Mouse (Mus musculus): Measurements from ENCODE around the gene Zfp941.

Zfp941 gene

DNA sequence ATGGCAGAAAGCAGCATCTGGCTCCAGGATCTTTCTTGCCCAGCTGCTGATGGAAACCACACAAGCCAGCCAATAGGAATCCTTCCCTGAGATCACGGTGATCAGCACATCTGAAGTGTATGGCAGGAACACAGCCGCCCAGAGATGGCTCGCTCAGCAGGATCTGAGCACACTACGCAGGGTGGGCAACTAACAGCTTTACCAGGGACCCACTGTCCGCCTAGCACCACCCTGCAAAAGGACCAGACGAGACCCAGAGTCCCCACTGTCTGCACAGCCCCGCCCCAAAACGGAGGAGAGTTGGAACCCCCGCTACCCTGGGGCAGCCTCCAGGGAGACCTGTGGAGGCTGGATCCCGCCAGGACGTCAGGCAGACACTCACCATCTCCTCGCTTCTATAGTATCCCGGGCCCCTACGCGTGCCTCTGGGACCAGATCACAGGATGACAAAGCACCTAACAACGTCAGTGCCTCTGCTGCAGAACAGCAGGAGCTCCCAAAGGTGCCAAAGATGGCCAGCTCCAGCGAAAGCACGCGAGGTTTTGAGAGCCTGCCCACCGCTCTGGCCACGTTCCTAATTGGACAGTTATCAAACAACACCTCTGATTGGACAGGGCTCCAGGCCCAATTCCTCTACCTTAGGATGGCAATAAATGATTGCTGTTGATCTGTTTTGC, at the start of gene Zfp941:
Gene Zfp941 (minus strand): TSS at position 526 of the 677 bp plus-strand sequence.
- WGBS, result 5% methylated on average over 21 of the region's 21 CpGs

GRCm38 (mm10) chr7:140864761-140865160, 42.8 kb upstream of the Zfp941 start:
- 88% methylated on average over 12 of the region's 12 CpGs for WGBS

DNA sequence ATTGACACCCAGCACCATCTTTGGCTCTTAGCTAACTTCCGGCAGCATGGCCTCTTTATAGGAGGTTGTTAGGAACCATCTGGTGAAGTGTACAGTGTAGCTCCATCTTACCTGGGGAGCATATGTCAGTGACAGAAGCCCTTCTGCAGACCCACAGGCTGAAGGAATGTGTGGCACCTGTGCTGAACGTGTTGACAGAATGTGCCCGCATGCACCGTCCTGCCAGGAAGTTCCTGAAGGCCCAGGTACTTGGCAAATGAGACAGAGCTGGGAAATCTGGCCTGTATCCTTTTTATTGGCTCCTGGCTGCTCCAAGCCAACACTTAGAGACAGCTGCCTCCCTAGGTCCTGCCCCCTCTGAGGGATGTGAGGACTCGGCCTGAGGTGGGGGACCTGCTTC, 38.8 kb upstream of the Zfp941 start:
- WGBS, result 82% methylated on average over 5 of the region's 5 CpGs

- 66% methylated on average over 6 of the region's 6 CpGs for WGBS
These were observed 38.0 kb upstream of the Zfp941 start for GRCm38 (mm10) chr7:140859997-140860396.

GRCm38 (mm10) chr7:140858746-140859145, 36.8 kb upstream of the Zfp941 start:
- 93% methylated on average over 8 of the region's 8 CpGs for WGBS

DNA sequence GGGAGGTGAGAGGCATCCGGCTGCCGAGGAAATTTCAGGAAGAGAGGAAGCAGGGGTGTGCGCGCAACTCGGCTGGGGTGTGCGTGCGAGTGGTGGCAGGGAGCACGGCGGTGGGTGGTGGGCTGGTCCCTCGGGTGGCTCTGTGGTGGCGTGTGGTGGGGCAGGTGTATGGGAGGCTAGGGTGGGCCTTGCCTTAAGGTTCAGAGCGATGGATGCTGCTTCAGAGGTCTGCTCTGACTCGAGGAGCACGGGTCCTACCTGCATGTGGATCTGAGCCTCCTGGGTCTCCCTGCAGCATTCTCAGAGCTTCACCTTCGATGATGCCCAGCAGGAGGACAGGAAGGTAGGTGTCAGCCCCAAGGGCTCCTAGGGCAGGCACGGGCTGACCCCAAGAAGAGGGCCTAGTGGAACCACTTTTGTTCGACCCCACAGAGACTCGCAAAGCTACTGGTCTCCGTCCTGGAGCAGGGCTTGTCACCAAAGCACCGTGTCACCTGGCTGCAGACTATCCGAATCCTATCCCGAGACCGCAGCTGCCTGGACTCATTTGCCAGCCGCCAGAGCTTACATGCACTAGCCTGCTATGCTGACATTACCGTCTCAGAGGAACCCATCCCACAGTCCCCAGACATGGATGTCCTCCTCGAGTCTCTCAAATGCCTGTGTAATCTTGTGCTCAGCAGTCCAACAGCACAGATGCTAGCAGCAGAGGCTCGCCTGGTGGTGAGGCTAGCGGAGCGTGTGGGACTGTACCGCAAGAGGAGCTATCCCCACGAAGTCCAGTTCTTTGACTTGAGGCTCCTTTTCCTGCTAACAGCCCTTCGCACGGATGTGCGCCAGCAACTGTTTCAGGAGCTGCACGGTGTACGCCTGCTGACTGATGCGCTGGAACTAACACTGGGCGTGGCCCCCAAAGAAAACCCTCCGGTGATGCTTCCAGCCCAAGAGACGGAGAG, 35.9 kb upstream of the Zfp941 start, which contains the start of gene Bet1l:
Gene Bet1l (minus strand): TSS at position 28 of the 956 bp plus-strand sequence.
- WGBS, result 17% methylated on average over 40 of the region's 40 CpGs

GRCm38 (mm10) chr7:140856785-140857549, 35.0 kb upstream of the Zfp941 start, which contains the start of gene Ric8a:
Gene Ric8a (plus strand): TSS chr7:140856957.
- under 1% methylated on average over 50 of the region's 50 CpGs for WGBS

- WGBS, result under 1% methylated on average over 51 of the region's 51 CpGs
These were observed 34.1 kb upstream of the Zfp941 start, which contains the start of gene Gm45785 for GRCm38 (mm10) chr7:140855860-140856784. Gene Gm45785 (minus strand): TSS chr7:140856331.

DNA sequence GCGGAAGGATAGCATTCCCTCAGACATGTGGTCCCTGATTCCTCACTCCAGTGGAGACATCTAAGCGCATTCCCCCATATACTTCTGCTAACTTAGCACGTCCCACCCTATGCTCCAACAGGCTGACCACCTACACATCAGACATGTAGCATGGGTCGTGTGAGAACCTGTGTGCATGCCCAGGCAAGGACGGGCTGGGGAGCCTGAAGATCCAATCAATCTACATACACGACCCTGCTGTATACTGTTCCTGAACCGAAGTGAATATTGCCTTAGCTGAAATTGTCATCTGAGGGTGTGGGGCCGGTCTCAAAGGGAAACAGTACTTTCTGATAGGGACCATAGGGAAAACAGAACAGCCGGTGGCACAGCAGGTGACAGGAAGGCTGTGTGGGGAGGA, 33.2 kb upstream of the Zfp941 start:
- WGBS, result 46% methylated on average over 9 of the region's 9 CpGs

- WGBS, result 90% methylated on average over 18 of the region's 18 CpGs
These were observed 32.5 kb upstream of the Zfp941 start for GRCm38 (mm10) chr7:140854483-140854882.

- WGBS, result 87% methylated on average over 9 of the region's 9 CpGs
These were observed 31.4 kb upstream of the Zfp941 start for GRCm38 (mm10) chr7:140853386-140853785.

GRCm38 (mm10) chr7:140851916-140852315, 29.9 kb upstream of the Zfp941 start:
- WGBS, result 97% methylated on average over 4 of the region's 4 CpGs

- 93% methylated on average over 10 of the region's 10 CpGs for WGBS
These were observed 26.6 kb upstream of the Zfp941 start for GRCm38 (mm10) chr7:140848591-140848990.

GRCm38 (mm10) chr7:140847755-140848580, 26.0 kb upstream of the Zfp941 start, which contains the start of gene Odf3:
Gene Odf3 (plus strand): TSS chr7:140847805.
- WGBS, result 58% methylated on average over 11 of the region's 11 CpGs

GRCm38 (mm10) chr7:140846676-140847075, 24.7 kb upstream of the Zfp941 start:
- 86% methylated on average over 10 of the region's 10 CpGs for WGBS

- 73% methylated on average over 4 of the region's 4 CpGs for WGBS
These were observed 23.7 kb upstream of the Zfp941 start for GRCm38 (mm10) chr7:140845683-140846082.

GRCm38 (mm10) chr7:140844905-140845665, 23.1 kb upstream of the Zfp941 start, which contains the start of gene Scgb1c1:
Gene Scgb1c1 (plus strand): TSS chr7:140845547.
- 23% methylated on average over 14 of the region's 14 CpGs for WGBS

DNA sequence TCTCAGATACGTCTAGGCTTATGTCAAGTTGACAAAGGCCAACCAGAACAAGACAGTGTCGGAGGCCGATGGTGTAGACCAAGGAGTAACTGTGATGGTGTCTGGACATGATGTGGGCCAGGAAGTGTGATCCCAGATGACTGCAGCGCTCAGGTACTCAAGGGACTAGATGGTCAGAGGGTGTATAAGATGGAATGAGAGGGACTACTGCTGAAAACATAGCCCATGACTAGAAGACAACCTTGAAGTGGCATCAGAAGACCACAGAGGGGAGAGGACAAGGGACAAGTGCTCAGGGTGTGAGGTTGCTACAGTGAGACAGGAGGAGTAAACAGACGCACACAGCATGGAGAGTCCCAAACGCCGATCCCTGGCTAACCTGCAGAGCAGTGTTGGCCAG, 21.8 kb upstream of the Zfp941 start:
- 83% methylated on average over 7 of the region's 7 CpGs for WGBS
